Mouse (Mus musculus) forebrain, embryonic 11.5 days (tissue): ENCODE results near the gene Peli2. TPM values are rescaled to one million over a fixed set of nuclear protein-coding genes. Genes with fewer than 3 reads are reported as not detected.
"Not testable (repeated sequence)": the region's sequence is repeated elsewhere in the genome, so short reads cannot be mapped to it uniquely, and the experiment has no call there.

Experiments
- ATAC-seq: fragments of 200-750 bp; cut with Nextera tagmentation; replicated peaks from 2 replicates; pipeline ENCODE4 v1.8.0; 2017; ENCODE audit warnings: moderate TSS enrichment; ENCODE audit not compliant: low FRiP score
- DNase-seq: peaks from one replicate; pipeline ENCODE4 v3.0.0-alpha.2; 2017; ENCODE audit warnings: low spot score
- H3K27ac ChIP-seq: fragments of 300-500 bp; sonication (generic); 2 replicates; pipeline ENCODE4 v1.5.1; 2014; ENCODE audit warnings: low read depth, low read length
- H3K27me3 ChIP-seq: fragments of 300-500 bp; sonication (generic); 2 replicates; pipeline ENCODE4 v1.6.1; 2014; ENCODE audit warnings: mild to moderate bottlenecking, low read length, mixed read lengths; ENCODE audit not compliant: control insufficient read depth, insufficient read depth
- H3K36me3 ChIP-seq: fragments of 300-500 bp; sonication (generic); 2 replicates; pipeline ENCODE4 v1.6.1; 2014; ENCODE audit warnings: mild to moderate bottlenecking, low read length, moderate library complexity, mixed read lengths; ENCODE audit not compliant: control insufficient read depth, insufficient read depth
- H3K4me1 ChIP-seq: fragments of 300-500 bp; sonication (generic); replicated peaks from 2 replicates; pipeline ENCODE4 v1.6.1; 2014; ENCODE audit warnings: low read length, mixed read lengths; ENCODE audit not compliant: control insufficient read depth, insufficient read depth
- H3K4me2 ChIP-seq: fragments of 300-500 bp; sonication (generic); 2 replicates; pipeline ENCODE4 v1.6.1; 2014; ENCODE audit warnings: low read depth, mild to moderate bottlenecking, low read length, moderate library complexity, mixed read lengths; ENCODE audit not compliant: severe bottlenecking
- H3K4me3 ChIP-seq: fragments of 300-500 bp; sonication (generic); 2 replicates; pipeline ENCODE4 v1.5.1; 2014; ENCODE audit warnings: low read depth, low read length
- H3K9ac ChIP-seq: fragments of 300-500 bp; sonication (generic); 2 replicates; pipeline ENCODE4 v1.6.1; 2014; ENCODE audit warnings: low read length
- H3K9me3 ChIP-seq: fragments of 300-500 bp; sonication (generic); 2 replicates; pipeline ENCODE4 v1.6.1; 2016; ENCODE audit warnings: low read length, mixed read lengths; ENCODE audit not compliant: control insufficient read depth
- WGBS: fragments of 180-500 bp; shearing (Covaris S2); extraction: QIAGEN DNeasy Blood & Tissue Kit; methylation state at CpG from one replicate; pipeline ENCODE4 v1.1.7; 2014; 5-methylcytosine and 5-hydroxymethylcytosine counted together
- polyA plus RNA-seq: library from polyadenylated mRNA; unstranded; fragments of >200 nt; fragmentation: Nextera tagmentation; extraction: Ambion mirVana; gene quantifications from 2 replicates; pipeline ENCODE4 v1.2.1, GENCODE M21; 2014

Gene Peli2
- polyA plus RNA-seq = 8.6 and 8.8 TPM in 2 replicates

- peaks cover 26% of the 10 kb centered on the region for H3K4me1 ChIP-seq
- H3K4me2 ChIP-seq = peak within 1 kb of the TSS; percentile 88
- H3K27me3 ChIP-seq = no peaks in the 10 kb centered on the region; the same call in 1 of the 2 replicates
- peak within 1 kb of the TSS; percentile 69 for H3K27ac ChIP-seq
- ATAC-seq (peak; percentile 84), DNase-seq (peak; percentile 89)
- H3K9ac ChIP-seq = peak within 1 kb of the TSS; percentile 85
- peak within 1 kb of the TSS; percentile 72 for H3K4me3 ChIP-seq
- no peaks in the 10 kb centered on the region for H3K9me3 ChIP-seq
- WGBS = under 1% methylated on average over 92 of the region's 117 CpGs
- H3K36me3 ChIP-seq = no peaks in the 10 kb centered on the region
These were observed at the start of gene Peli2 for GRCm38 (mm10) chr14:48120752-48121528. Gene Peli2, plus strand, starts transcription at chr14:48120823.

- Histone ChIP-seq H3K27ac (no peak overlapping the region), H3K36me3 (no peaks in the 10 kb centered on the region), H3K27me3 (no peaks in the 10 kb centered on the region), H3K9me3 (no peaks in the 10 kb centered on the region), H3K9ac (no peak overlapping the region), H3K4me1 (no peaks in the 10 kb centered on the region), H3K4me3 (no peak overlapping the region), H3K4me2 (no peak overlapping the region)
- no peak for ATAC-seq
- 85% methylated on average over 4 of the region's 4 CpGs for WGBS
- no peak for DNase-seq
These were observed 48.5 kb upstream of the Peli2 start for GRCm38 (mm10) chr14:48072104-48072503.

GRCm38 (mm10) chr14:48073247-48074161 is 47.1 kb upstream of the Peli2 start:
- peak; percentile 84 for ATAC-seq
- Histone ChIP-seq H3K27me3 (no peaks in the 10 kb centered on the region), H3K27ac (no peak overlapping the region), H3K4me2 (no peak overlapping the region), H3K9ac (no peak overlapping the region), H3K9me3 (no peaks in the 10 kb centered on the region), H3K36me3 (no peaks in the 10 kb centered on the region), H3K4me1 (no peaks in the 10 kb centered on the region), H3K4me3 (no peak overlapping the region)
- DNase-seq = peak; percentile 63
- 48% methylated on average over 24 of the region's 24 CpGs for WGBS

- not testable (repeated sequence) for DNase-seq, H3K4me3 ChIP-seq, ATAC-seq, H3K9me3 ChIP-seq, H3K9ac ChIP-seq, H3K27me3 ChIP-seq, H3K4me1 ChIP-seq, H3K36me3 ChIP-seq, H3K27ac ChIP-seq, H3K4me2 ChIP-seq
- 94% methylated on average over 17 of the region's 17 CpGs for WGBS
These were observed 41.0 kb upstream of the Peli2 start for GRCm38 (mm10) chr14:48079574-48079973.

- H3K4me2 ChIP-seq = no peak overlapping the region
- H3K4me3 ChIP-seq = no peak overlapping the region
- no peak for DNase-seq
- ATAC-seq = no peak
- H3K27ac ChIP-seq = no peak overlapping the region
- 46% methylated on average over 14 of the region's 14 CpGs for WGBS
- H3K9ac ChIP-seq = no peak overlapping the region
- 0 out of 2 replicates have a peak, but pooled peaks cover 2% of the 10 kb centered on the region for H3K4me1 ChIP-seq
- no peaks in the 10 kb centered on the region for H3K27me3 ChIP-seq
- no peaks in the 10 kb centered on the region for H3K36me3 ChIP-seq
- no peaks in the 10 kb centered on the region for H3K9me3 ChIP-seq
These were observed 36.5 kb upstream of the Peli2 start for GRCm38 (mm10) chr14:48083836-48084812.

GRCm38 (mm10) chr14:48086682-48087297 is 33.8 kb upstream of the Peli2 start:
- no peak overlapping the region for H3K9ac ChIP-seq
- ATAC-seq (no peak), DNase-seq (no peak)
- 0 out of 2 replicates have a peak, but pooled peaks cover 2% of the 10 kb centered on the region for H3K4me1 ChIP-seq
- 58% methylated on average over 7 of the region's 7 CpGs for WGBS
- H3K4me2 ChIP-seq = no peak overlapping the region
- no peaks in the 10 kb centered on the region for H3K9me3 ChIP-seq
- H3K4me3 ChIP-seq = no peak overlapping the region
- H3K27me3 ChIP-seq = no peaks in the 10 kb centered on the region
- H3K27ac ChIP-seq = no peak overlapping the region
- no peaks in the 10 kb centered on the region for H3K36me3 ChIP-seq

- H3K9ac ChIP-seq = no peak overlapping the region
- WGBS = 80% methylated on average over 8 of the region's 8 CpGs
- H3K27me3 ChIP-seq = no peaks in the 10 kb centered on the region
- H3K4me2 ChIP-seq = no peak overlapping the region
- no peaks in the 10 kb centered on the region for H3K9me3 ChIP-seq
- H3K4me1 ChIP-seq = 0 out of 2 replicates have a peak, but pooled peaks cover 2% of the 10 kb centered on the region
- ATAC-seq (no peak), DNase-seq (no peak)
- H3K36me3 ChIP-seq = no peaks in the 10 kb centered on the region
- H3K27ac ChIP-seq = no peak overlapping the region
- no peak overlapping the region for H3K4me3 ChIP-seq
These were observed 33.3 kb upstream of the Peli2 start for GRCm38 (mm10) chr14:48087298-48087830.
